Mouse (Mus musculus) lung, postnatal 10 days (tissue): ENCODE results near the gene Srsf9.

Experiments used
- DNase-seq: peaks from one replicate; pipeline ENCODE4 v3.0.0; 2021

Gene Srsf9

GRCm38 (mm10) chr5:115326256-115326831, 633 bp upstream of the Srsf9 start:
- peak; percentile 11 for DNase-seq

DNA sequence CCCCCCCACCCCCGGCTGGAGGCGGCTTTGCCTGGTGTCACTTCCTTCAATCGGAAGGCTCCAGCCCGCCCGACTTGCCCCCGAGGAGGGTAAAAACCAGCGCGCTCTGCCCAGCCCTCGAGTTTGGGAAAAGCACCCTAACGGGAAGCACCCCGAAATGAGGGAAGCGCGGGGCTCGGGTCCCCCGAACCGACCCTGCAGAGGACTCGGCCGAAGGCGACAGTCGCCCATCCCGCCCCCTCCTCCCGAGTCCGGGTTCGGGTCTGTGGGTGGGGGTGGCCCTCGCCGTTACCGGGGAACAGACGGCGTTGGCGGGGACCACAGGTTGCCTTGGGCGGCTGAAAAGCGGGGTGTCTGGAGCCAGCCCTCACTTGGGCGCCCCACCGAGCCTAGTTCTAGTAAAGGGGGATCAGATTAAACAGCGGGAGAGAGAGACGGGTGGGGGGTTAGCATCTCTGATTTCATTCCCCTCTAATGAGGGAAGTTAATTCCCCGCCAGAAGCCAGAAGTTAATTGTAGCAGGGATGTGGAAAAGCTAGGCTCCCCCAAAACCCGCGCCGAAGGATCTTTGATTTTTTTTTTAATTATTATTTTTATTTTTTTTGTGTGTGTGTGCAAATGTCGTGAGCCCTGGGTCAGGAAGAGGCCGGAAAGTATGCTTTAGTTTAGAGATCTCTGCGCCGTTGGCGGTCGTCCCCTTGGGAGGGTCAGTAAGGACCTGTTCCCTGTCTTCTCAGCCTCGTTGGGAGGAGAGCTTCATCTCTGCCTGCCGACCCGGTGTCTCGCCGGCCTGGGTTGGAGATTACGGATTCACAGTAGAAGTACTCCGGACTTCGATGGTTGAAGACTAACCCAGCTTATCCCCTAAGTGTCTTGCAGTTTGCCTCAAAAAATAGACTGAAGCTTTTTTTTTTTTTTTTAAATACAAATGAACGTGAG, 902 bp downstream of the Srsf9 start:
- peak; percentile 49 for DNase-seq

DNA sequence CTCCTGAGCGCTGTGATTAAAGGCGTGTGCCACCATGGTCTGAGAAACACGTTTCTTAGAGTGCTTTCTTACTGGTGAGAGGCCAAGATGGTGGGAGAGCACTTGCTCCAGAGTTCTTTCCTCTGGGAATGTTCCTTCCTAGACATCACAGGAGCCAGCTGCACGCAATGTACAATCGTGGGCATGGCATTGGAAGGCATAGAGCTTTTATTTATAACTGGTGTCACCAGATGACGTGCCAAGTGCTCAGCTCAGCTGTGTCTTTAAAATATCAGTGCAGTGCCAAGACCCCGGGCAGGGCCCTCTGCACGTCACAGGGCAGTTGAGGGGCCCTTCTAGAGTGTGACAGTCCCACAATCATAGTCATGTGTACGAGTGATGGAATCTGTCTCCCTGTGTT, 4.0 kb downstream of the Srsf9 start:
- no peak for DNase-seq

DNA sequence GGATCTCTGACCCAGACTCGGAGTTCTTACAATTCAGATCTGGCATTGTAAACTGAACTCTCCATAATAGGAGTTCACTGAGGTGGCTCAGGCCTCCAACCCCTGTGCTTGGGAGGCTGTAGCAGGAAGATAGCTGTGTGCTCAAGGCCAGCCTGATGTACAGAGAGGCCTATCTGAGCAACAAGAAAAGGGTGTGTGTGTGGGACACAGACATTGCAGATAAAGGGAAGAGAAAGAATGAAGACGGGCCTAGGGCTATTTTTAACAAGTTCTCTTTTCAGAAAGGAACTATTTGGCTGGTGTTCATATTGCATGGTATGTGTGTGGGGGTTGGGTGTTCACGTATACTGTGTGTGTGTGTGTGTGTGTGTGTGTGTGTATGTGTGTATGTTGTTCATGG, 6.6 kb downstream of the Srsf9 start:
- no peak for DNase-seq

DNA sequence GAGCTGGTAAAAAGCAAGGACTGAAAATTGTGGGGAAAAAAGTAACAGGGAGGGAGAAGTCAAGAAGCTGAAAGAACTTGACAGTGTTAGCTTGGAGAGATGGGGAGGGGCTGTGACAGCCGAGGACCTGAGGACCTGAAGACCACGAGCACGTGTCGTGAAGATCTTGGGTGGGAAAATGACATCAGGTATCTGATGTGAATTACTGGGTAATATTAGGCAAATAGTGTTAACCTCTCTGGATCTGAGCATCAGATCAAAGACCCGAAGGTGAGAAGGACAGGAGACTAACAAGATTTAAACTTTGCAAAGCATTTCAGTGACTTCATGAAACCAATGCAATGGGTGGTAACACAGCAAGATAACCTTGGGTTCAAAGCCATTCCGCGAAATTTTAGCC, 13.0 kb downstream of the Srsf9 start:
- no peak for DNase-seq

DNA sequence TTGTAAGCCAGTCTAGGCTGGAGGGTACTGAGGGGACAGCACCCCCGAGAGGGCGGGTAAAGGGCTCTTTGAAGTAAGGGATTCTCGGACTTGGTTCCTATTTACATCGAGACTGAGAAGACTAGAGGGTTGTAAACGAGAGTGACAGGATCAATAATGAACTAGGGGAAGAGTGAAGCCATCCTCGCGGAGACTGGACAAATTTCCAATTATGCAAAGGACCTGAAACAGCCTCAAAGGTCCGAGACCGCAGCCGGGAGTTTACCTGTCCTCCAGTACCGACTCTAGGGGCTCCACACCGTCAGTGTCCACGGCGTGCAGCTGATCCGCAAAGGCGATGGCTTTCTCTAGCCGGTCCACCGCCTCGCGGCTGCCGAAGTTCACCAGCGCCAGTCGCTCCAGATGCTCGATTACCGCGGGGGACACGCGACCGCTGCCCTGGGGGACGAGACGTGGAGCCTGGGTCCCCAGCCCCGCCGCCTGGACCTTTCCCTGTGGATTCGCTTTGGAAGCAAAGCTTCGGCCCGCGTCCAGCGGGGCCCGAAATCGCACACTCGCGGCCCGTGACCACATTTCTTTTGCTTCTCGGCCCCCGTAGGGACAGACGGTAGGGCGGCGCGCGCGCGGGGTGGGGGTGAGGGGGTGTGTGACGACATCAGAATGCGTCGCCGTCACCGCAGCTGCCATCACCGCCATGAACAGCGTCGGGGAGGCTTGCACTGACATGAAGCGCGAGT, 13.8 kb downstream of the Srsf9 start, which contains the start of the genes Gatc and Triap1:
Gene Gatc, minus strand, starts transcription at position 602 of the 737 bp plus-strand sequence.
Gene Triap1, plus strand, starts transcription at position 649 of the 737 bp plus-strand sequence.
- DNase-seq = peak; percentile 94

DNA sequence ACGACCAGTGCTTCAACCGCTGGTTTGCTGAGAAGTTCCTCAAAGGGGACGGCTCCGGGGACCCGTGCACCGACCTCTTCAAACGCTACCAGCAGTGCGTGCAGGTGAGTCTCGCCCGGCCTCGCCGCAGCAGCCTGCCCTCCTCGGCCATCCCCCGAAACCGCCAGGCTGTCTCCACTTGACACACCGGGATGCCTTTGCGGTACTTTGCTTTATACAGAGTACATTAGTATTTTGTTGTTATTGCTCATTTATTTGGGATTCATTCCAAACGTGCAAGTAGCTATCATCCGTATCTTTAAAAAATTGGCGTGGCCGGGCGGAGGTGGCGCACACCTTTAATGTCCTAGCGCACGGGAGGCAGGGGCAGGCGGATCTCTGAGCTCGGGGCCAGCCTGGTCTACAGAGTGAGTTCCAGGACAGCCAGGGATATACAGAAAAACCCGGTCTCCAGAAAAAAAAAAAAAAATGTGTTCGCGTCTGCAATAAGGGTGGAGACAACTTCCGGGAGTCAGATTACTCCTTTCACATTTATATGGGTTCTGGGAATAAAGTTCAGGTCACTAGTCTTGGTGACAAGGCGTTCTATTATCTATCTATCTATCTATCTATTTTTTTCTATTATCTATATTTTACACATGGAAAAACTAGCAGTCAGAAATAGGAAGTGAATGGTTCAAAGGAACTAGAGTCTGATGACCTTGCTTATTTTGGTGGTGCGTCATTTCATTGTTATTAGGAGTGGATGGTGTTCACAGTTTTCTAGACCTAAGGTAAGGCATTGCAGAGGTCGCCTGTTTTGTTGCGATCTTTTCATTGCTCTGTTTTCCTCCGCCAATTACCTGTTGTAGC, 14.6 kb downstream of the Srsf9 start:
- no peak for DNase-seq

DNA sequence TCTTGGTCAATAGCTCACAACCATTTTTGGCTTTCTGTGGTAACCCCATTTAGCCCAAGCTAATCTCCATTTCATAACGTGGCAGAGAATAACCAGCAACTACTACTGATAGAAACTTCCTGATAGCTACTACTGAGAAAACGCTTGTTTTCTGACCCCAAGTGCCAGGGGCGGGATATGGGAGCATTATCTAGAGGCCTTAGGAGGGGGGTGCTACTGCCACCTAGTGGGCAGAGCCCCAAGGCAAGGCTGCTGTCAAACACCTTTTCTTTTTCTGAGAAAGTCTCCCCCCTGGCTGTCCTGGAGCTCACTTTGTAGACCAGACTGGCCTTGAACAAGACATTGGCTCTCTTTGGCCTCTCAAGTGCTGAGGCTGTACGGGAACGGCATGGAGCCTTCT, 20.6 kb downstream of the Srsf9 start:
- peak; percentile 88 for DNase-seq

- DNase-seq = peak; percentile 98
Observed at GRCm38 (mm10) chr5:115348546-115349224, 21.7 kb downstream of the Srsf9 start, which contains the start of gene Cox6a1. Gene Cox6a1, minus strand, starts transcription at chr5:115348981.

GRCm38 (mm10) chr5:115349225-115349555, 22.2 kb downstream of the Srsf9 start:
- no peak for DNase-seq

- no peak for DNase-seq
Observed at GRCm38 (mm10) chr5:115351348-115351747, 24.4 kb downstream of the Srsf9 start.

DNA sequence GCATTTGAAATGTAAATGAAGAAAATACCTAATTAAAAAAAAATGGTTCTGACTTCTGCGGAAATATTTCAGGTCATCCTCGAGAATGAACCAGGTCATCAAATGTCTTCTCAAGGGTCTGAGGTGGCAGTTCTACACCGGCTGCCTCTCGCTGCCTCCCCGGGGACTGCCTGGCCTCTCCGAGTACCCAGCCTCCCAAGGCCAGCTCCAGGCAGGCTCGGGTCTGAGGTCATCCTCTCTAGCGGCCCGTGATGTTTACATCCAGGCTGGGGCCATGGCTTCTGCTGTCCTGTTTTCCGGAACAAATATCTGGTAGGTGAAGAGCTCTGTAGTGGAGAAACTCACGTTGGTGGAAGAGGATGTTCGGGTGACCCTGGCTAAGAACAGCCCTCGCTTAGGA, 28.1 kb downstream of the Srsf9 start:
- DNase-seq = no peak

- DNase-seq = peak; percentile 92
Observed at GRCm38 (mm10) chr5:115358872-115359271, 31.9 kb downstream of the Srsf9 start.

- DNase-seq = no peak
Observed at GRCm38 (mm10) chr5:115359438-115359837, 32.5 kb downstream of the Srsf9 start.

- no peak for DNase-seq
Observed at GRCm38 (mm10) chr5:115359851-115360372, 32.9 kb downstream of the Srsf9 start.

- DNase-seq = no peak
Observed at GRCm38 (mm10) chr5:115362216-115362615, 35.2 kb downstream of the Srsf9 start.

- DNase-seq = no peak
Observed at GRCm38 (mm10) chr5:115362819-115363714, 36.1 kb downstream of the Srsf9 start.

DNA sequence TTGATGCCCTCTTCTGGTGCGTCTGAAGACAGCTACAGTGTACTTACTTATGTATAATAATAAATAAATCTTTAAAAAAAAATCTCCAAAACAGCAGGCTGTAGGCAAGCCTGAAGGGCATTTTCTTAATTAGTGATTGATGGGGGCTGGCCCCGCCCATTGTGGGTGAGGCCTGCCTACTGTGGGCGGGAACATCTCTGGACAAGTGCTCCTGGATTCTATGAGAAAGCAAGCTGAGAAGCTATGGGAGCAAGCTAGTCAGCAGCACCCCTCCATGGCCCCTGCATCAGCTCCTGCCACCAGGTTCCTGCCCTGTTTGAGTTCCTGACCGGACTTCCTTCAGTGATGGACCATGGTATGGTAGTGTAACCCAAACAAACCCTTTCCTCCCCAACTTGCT, 37.8 kb downstream of the Srsf9 start:
- no peak for DNase-seq

DNA sequence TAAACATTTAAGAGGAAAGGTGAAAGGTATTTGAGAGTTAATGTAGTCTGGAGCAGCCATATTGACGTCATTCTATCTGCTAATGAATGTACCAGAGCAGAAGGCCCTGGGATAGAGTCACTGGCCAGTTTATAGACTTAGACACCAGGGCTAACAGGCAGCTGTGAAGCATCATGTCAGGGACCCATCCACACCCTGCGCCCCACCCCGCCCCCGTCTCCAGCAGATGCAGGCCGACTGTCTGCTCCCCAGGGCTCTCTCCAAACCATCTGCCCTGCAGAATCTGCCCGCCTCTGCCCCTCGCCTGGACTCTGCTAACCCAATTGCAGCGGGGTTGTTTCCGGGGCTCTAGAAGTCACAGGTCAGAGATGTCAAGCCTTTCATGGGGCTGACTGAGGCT, 44.8 kb downstream of the Srsf9 start:
- no peak for DNase-seq

DNA sequence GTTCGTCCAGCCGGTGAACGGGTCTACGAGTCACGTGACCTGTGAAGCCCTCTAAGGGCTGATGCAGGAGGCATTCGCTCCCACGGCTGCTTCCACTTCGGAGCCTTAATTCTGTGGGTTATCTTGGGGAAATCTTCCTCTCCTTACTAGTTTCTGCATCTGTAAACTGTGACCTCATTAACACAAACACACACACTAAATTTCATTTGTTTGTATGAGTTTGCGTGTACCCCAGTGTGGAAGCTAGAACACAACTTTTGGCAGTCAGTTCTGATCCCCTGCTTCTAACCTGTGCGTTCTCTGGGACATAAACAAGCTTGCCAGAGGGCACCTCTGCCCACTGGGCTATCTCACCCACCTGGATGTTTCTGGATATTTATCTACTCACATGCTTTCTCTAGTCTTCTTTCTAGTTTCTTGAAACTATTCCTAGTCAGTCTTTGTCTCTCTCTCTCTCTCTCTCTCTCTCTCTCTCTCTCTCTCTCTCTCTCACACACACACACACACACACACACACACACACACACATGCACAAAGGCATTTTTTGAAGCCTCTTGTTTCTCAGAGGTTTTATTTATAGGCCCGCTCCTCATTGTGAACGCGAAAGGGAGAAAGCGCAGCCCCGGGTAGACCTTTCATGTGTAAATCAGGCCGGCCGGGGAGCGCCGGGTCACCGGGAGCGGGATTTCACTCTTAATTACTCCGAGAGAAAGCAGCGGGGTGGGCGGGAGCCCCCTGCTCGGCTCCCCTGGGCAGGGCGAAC, 46.6 kb downstream of the Srsf9 start:
- no peak for DNase-seq
